Mouse (Mus musculus): ENCODE measurements around the gene Ythdf1. TPM values are rescaled to one million over a fixed set of nuclear protein-coding genes. Genes with fewer than 3 reads are reported as not detected.

The Ythdf1 gene
- 6.1 TPM for polyA plus RNA-seq (2017; shearing (Covaris generic))

GRCm38 (mm10) chr2:180920810-180921400, at the start of gene Ythdf1:
Gene Ythdf1 (minus strand): TSS chr2:180920949.

GRCm38 (mm10) chr2:180967010-180967763, 46.4 kb upstream of the Ythdf1 start, which contains the start of gene Arfgap1:
Gene Arfgap1 (plus strand): TSS chr2:180967225.

GRCm38 (mm10) chr2:180954061-180955047, 33.6 kb upstream of the Ythdf1 start, which contains the start of gene Nkain4:
Gene Nkain4 (minus strand): TSS chr2:180954699.

GRCm38 (mm10) chr2:180928723-180929122, 8.0 kb upstream of the Ythdf1 start, which contains the start of gene Birc7:
Gene Birc7 (plus strand): TSS chr2:180929023.

Other genes starting within 250 kb of the Ythdf1 start
- 79.5 TPM for gene Dido1, start 210.9 kb downstream of the Ythdf1 start, polyA plus RNA-seq (2017; shearing (Covaris generic))
- 27.6 TPM for gene Gid8, start 210.8 kb downstream of the Ythdf1 start, polyA plus RNA-seq (2017; shearing (Covaris generic))
- 94.0 TPM for gene Slc17a9, start 195.7 kb downstream of the Ythdf1 start, polyA plus RNA-seq (2017; shearing (Covaris generic))
- not detected for gene Bhlhe23, start 144.0 kb downstream of the Ythdf1 start, polyA plus RNA-seq (2017; shearing (Covaris generic))
- not detected for gene Birc7, start 8.1 kb upstream of the Ythdf1 start, polyA plus RNA-seq (2017; shearing (Covaris generic))
- gene Nkain4, start 33.8 kb upstream of the Ythdf1 start, polyA plus RNA-seq (2017; shearing (Covaris generic)), result not detected
- 88.2 TPM for gene Arfgap1, start 46.3 kb upstream of the Ythdf1 start, polyA plus RNA-seq (2017; shearing (Covaris generic))
- gene Col20a1, start 65.6 kb upstream of the Ythdf1 start, polyA plus RNA-seq (2017; shearing (Covaris generic)), result 1.0 TPM
- not detected for gene Chrna4, start 122.6 kb upstream of the Ythdf1 start, polyA plus RNA-seq (2017; shearing (Covaris generic))
- not detected for gene Kcnq2, start 214.4 kb upstream of the Ythdf1 start, polyA plus RNA-seq (2017; shearing (Covaris generic))
- gene Eef1a2, start 236.1 kb upstream of the Ythdf1 start, polyA plus RNA-seq (2017; shearing (Covaris generic)), result not detected

All from CD4-positive, CD25-positive, alpha-beta regulatory T cell, adult 9 weeks (primary cell).